Mouse (Mus musculus) forelimb bud, embryonic 11.5 days (tissue): ENCODE results near the gene Atpaf1.

Experiments used
- DNase-seq: peaks from one replicate; pipeline ENCODE4 v3.0.0-alpha.2; 2012; ENCODE audit warnings: low read depth, low spot score

Gene Atpaf1

DNA sequence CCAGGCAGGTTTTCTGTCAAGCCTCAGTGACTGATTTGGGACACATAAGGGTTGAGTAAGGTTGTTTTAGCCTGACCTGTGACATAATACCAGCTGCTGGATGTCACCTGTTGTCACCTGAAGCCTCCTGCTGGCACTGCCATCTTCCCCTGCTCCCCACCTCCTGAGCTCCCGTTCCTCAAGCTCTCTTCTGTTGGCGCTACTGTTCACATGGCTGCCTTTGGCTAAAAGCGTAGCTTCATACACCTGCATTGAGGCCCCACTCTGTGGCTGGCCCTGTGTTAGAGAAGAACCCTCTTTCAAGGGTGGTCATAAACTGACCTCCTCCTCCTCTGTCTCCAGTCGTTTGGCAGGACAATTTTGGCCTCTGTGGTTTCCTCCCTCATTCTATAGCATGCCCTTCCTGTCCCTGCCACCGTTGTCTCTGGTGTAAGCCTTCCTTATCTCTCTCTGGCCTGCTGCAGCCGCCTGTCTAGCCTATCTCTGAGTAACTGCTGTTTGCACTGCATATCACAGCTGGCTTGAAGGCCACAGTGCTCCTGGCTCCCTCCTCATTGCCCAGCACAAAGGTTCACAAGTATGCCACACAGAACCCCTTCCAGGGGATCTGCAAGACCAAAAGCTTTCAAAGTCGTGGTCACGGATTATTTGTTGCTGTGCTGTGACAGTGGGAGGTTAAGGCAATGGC is 64.5 kb downstream of the Atpaf1 start:
- no peak for DNase-seq

DNA sequence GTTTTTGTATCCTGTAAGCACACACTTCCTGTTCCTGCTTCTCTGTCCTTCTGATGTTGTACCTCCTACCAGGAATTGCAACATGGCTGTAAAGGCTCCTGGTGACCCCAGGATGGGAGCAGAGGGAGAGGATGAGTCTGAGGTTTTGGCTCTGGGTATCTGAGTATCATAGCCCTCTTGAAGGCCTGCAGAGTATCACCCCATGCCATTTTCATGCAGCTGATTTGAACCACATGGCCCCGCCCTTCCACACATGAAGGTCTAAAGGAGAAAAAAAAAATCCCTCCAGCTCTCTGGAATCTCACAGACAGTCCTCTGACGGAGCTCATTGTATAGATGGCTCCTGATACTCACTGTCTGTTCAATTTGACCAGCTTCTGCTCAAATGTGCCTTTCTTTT is 65.5 kb downstream of the Atpaf1 start:
- no peak for DNase-seq

DNA sequence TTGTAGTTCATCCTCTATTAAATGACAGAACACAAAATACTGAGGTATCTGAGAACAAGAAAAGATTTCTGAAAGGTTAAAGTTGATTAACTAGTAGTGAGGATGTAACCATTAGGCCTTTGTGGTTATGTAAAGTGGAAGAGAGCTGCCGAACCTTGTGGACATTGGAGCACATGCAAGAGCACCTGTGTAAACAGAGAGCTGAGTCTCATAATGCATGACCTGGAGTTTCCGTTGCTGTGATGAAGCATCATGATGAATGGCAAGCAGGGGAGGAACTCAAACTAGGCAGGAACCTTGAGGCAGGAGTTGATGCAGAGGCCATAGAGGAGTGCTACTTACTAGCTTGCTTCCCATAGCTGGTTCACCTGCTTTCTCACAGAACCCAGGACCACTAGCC is 66.0 kb downstream of the Atpaf1 start:
- DNase-seq, result no peak

DNA sequence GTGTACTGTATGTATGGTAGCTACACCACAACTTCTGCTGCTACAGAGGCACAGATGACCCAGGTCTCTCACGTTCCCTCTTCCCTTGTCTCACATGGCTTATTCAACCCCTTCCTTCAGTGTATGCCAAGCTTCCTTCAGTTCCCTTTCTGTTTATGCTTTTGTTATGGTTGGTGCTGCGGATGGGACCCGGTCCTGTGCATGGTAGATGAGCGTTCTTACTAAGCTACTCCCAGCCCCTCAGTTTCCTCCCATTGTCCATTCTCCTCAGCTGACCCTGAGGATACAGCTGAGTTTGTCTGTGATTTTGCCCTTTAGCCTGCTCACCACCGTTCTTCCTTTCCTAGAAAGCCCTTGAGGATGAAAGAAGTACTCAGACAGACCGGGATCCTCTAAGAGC is 67.0 kb downstream of the Atpaf1 start:
- DNase-seq, result no peak

GRCm38 (mm10) chr4:115855100-115855499 is 70.5 kb downstream of the Atpaf1 start:
- DNase-seq, result no peak

DNA sequence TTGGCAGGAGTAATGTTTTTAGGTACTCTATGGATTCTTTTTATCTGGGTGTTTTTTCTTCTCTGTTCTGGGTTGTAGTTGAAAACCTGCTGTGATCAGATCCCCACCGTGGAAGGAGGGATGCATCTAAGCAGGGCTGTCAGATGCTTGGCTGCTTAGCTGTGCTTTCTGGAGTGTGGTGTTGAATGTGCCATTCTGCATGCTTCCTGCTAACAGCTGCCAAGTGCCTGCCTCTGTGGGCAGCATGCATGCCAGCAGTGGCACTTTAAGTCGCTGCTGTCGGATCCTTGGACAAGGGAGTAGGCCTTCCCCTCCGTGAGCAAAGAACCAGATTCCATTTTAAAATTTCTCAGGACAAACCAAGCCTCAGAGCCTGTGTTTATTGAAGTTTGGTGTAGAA is 71.0 kb downstream of the Atpaf1 start:
- no peak for DNase-seq

GRCm38 (mm10) chr4:115856282-115856681 is 71.7 kb downstream of the Atpaf1 start:
- no peak for DNase-seq

GRCm38 (mm10) chr4:115857293-115857883 is 72.8 kb downstream of the Atpaf1 start:
- no peak for DNase-seq

GRCm38 (mm10) chr4:115863352-115863751 is 78.7 kb downstream of the Atpaf1 start:
- DNase-seq, result no peak

GRCm38 (mm10) chr4:115863880-115864279 is 79.3 kb downstream of the Atpaf1 start:
- DNase-seq, result peak; percentile 87
